Mouse (Mus musculus): ENCODE results near the gene 2610528A11Rik. TPM values are rescaled to one million over a fixed set of nuclear protein-coding genes. Genes with fewer than 3 reads are reported as not detected.
A peak's percentile ranks its signal among the peaks of the same experiment; 100 is the strongest.
"Not testable (repeated sequence)": the region's sequence is repeated elsewhere in the genome, so short reads cannot be mapped to it uniquely, and the experiment has no call there.

2610528A11Rik gene
- 7.9 and 9.0 TPM in 2 replicates for polyA plus RNA-seq (2014; fragmentation: Nextera tagmentation; extraction: Ambion mirVana)

DNA sequence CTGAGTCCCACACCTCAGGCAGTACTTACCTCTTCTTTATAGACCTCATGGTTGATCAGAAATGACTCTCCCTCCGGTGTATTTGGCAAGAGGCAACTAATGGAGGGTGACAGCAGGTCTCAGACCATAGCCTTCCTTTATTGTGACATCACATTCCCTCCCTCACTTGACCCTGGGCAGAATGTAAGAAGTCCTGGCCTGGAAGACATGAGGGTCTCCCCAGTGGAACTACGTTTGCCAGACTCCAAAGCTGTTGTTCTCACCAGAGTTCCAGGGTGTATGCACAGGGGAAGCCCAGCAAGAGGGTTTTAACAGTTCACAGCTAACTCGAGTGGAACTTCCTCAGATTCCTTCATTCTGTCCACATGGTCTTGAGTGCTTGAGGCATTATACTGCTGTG is at the start of gene 2610528A11Rik:
2610528A11Rik (minus strand) TSS at position 101 of the 400 bp plus-strand sequence.
- Histone ChIP-seq H3K27me3 (replicated peaks; ENCODE audit: control insufficient read depth, insufficient read depth, low read length) (no peaks in the 10 kb centered on the region), H3K4me3 (ENCODE audit: low read depth, low read length) (no peak within 1 kb of the TSS), H3K9ac (ENCODE audit: low read depth, low read length) (no peak within 1 kb of the TSS), H3K36me3 (ENCODE audit: control insufficient read depth, insufficient read depth, low read length) (peaks cover 5% of the 10 kb centered on the region; the same call in 1 of the 2 replicates), H3K9me3 (ENCODE audit: control insufficient read depth, low read length) (no peaks in the 10 kb centered on the region), H3K4me1 (ENCODE audit: control insufficient read depth, insufficient read depth, low read length) (no peaks in the 10 kb centered on the region), H3K27ac (replicated peaks; ENCODE audit: low read depth, low read length) (no peak within 1 kb of the TSS), H3K4me2 (ENCODE audit: low read depth, low read length) (no peak within 1 kb of the TSS)
- DNase-seq (ENCODE audit: low spot score) (no peak), ATAC-seq (ENCODE audit: low read depth) (peak; percentile 22; the same call in 1 of the 2 replicates)
- 62% methylated on average over 3 of the region's 3 CpGs for WGBS

DNA sequence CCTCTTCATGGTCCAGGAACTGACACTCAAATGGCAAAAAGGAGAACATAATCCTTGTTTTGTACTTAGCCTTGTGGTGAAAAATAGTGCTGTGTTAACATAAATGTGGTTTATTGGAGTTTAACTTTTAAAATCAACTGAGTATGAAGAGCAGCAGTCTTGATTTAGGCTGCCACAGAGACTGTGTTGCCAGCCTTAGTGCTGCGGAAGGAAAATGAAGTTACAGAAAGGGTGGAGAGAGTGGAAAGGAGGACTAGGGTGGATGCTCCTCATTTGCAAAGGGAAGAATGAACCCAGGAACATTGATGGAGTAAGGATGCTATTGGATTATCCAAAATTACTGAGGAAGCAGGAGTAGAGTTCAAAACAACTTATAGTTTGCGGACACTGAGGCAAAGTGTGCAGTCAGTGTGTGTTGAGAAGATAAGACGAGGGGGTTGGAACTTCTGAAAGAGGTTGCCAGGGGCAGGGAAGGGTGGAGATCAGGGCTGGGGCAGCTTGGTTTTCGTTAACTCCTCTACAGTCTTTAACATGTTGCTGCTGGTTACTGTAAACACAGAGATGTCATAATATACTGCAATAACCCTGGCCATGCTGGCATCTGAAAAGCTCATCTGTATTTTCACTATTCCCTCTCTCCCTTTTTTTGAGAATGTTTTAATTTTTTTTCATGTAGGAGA is 49.6 kb upstream of the 2610528A11Rik start:
- Histone ChIP-seq H3K4me1 (ENCODE audit: control insufficient read depth, insufficient read depth, low read length) (no peaks in the 10 kb centered on the region), H3K4me3 (ENCODE audit: low read depth, low read length) (no peak overlapping the region), H3K4me2 (ENCODE audit: low read depth, low read length) (no peak overlapping the region), H3K27ac (replicated peaks; ENCODE audit: low read depth, low read length) (no peak overlapping the region), H3K27me3 (replicated peaks; ENCODE audit: control insufficient read depth, insufficient read depth, low read length) (no peaks in the 10 kb centered on the region), H3K9ac (ENCODE audit: low read depth, low read length) (no peak overlapping the region), H3K36me3 (ENCODE audit: control insufficient read depth, insufficient read depth, low read length) (no peaks in the 10 kb centered on the region), H3K9me3 (ENCODE audit: control insufficient read depth, low read length) (no peaks in the 10 kb centered on the region)
- no peak for ATAC-seq (ENCODE audit: low read depth)
- no peak for DNase-seq (ENCODE audit: low spot score)
- WGBS, result 85% methylated on average over 4 of the region's 4 CpGs

DNA sequence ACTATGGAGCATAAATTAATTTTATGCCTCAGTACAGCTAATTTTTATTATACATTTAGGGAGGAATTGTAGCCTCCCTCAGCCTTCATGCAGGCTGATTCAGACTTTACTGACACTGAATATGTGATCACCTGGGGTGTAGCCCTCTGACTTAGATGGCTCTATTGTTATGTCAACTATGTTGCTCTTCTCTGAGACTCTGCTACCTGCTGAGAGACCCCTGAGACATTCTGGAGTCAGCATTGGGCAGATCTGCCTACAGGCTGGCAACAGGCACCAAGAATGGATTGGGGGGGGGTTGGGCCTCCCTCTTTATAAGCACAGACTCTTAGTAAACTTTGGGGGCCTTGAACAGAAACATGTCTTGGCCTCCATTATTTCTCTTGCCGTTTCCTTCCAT is 40.6 kb upstream of the 2610528A11Rik start:
- Histone ChIP-seq H3K4me1 (ENCODE audit: control insufficient read depth, insufficient read depth, low read length) (no peaks in the 10 kb centered on the region), H3K4me2 (ENCODE audit: low read depth, low read length) (no peak overlapping the region), H3K9ac (ENCODE audit: low read depth, low read length) (no peak overlapping the region), H3K36me3 (ENCODE audit: control insufficient read depth, insufficient read depth, low read length) (no peaks in the 10 kb centered on the region), H3K27me3 (replicated peaks; ENCODE audit: control insufficient read depth, insufficient read depth, low read length) (no peaks in the 10 kb centered on the region), H3K4me3 (ENCODE audit: low read depth, low read length) (no peak overlapping the region), H3K9me3 (ENCODE audit: control insufficient read depth, low read length) (peaks cover 13% of the 10 kb centered on the region), H3K27ac (replicated peaks; ENCODE audit: low read depth, low read length) (no peak overlapping the region)
- ATAC-seq (ENCODE audit: low read depth) (no peak), DNase-seq (ENCODE audit: low spot score) (no peak)
- WGBS, result 91% methylated on average over 1 of the region's 1 CpGs

DNA sequence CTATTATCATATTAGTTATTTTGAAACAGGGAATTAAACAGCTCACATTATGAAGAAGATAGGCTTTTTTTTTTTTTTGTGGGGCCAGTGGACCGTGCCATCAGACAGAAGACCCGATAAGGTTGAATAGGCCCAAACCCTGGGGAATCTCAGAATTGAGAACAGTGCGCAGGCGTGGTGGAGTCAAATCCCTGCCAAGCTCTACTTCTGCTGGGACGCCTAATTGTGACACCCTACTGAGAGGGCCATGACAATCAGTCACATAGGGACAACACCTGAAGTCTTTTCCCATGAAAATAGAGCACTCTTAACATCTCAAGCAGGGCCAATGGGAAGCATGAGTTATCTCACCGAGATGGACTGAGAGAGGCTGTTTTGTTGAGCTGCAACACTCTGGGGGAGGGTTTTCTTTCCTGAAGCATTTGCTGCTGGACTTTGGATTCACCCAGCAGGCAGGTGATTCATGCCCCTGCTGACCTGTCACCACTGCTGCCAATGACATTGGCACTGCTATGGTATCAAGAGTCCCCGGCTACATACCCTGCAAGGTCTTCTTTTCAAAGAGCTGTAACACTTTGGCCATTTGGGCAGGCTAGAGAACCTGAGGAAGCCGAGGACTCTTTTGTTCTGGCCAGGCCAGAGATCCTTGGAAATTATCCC is 25.4 kb upstream of the 2610528A11Rik start:
- no peak overlapping the region for H3K4me2 ChIP-seq (ENCODE audit: low read depth, low read length)
- 67% methylated on average over 8 of the region's 8 CpGs for WGBS
- no peak for DNase-seq (ENCODE audit: low spot score)

DNA sequence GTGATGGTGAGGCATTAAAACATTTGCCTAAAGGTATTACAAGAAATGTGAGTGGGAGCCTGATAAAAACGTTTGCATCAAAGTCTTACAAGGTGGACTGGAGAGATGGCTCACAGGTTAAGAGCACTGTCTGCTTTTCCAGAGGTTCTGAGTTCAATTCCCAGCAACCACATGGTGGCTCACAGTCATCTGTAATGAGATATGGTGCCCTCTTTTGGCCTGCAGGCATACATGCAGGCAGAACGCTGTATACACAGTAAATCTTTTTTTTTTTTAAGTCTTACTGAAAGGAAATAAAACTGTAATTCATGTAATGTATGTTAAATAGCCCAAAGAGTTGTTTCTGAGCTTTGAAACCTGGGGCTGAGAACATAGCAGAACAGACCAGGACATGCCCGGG is 23.8 kb upstream of the 2610528A11Rik start:
- not testable (repeated sequence) for ATAC-seq (ENCODE audit: low read depth); H3K27me3 ChIP-seq (replicated peaks; ENCODE audit: control insufficient read depth, insufficient read depth, low read length); H3K4me3 ChIP-seq (ENCODE audit: low read depth, low read length); H3K36me3 ChIP-seq (ENCODE audit: control insufficient read depth, insufficient read depth, low read length); H3K9me3 ChIP-seq (ENCODE audit: control insufficient read depth, low read length); H3K27ac ChIP-seq (replicated peaks; ENCODE audit: low read depth, low read length); DNase-seq (ENCODE audit: low spot score); H3K4me2 ChIP-seq (ENCODE audit: low read depth, low read length); H3K9ac ChIP-seq (ENCODE audit: low read depth, low read length); H3K4me1 ChIP-seq (ENCODE audit: control insufficient read depth, insufficient read depth, low read length)
- WGBS, result 74% methylated on average over 2 of the region's 3 CpGs

More for the DNA sequence above, 25.4 kb upstream of the 2610528A11Rik start:
- Histone ChIP-seq H3K27ac (replicated peaks; ENCODE audit: low read depth, low read length) (no peak overlapping the region), H3K36me3 (ENCODE audit: control insufficient read depth, insufficient read depth, low read length) (no peaks in the 10 kb centered on the region), H3K27me3 (replicated peaks; ENCODE audit: control insufficient read depth, insufficient read depth, low read length) (no peaks in the 10 kb centered on the region), H3K4me1 (ENCODE audit: control insufficient read depth, insufficient read depth, low read length) (peaks cover 1% of the 10 kb centered on the region; the same call in 1 of the 2 replicates), H3K9ac (ENCODE audit: low read depth, low read length) (no peak overlapping the region), H3K9me3 (ENCODE audit: control insufficient read depth, low read length) (no peaks in the 10 kb centered on the region), H3K4me3 (ENCODE audit: low read depth, low read length) (no peak overlapping the region)
- no peak for ATAC-seq (ENCODE audit: low read depth)

DNA sequence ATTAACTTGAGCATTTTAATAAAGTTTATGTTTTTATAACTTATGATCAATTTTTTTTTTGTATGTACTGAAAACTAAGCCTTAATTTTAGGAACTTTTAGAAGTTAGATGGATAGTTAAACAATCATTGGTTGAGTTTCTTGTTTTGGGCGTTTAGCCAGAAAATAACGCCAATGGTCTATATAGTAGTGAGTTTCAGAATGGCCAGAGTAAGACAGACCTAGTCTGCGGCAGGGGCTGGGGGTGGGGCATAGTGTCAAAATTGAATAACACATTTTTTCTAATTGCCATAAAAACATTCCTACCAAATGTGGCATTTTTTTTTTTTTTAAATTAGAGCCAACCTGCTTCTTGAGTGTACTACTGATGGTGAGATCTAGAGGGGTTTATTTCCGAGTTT is 22.3 kb upstream of the 2610528A11Rik start:
- Histone ChIP-seq H3K9me3 (ENCODE audit: control insufficient read depth, low read length) (no peaks in the 10 kb centered on the region), H3K27me3 (replicated peaks; ENCODE audit: control insufficient read depth, insufficient read depth, low read length) (no peaks in the 10 kb centered on the region), H3K9ac (ENCODE audit: low read depth, low read length) (no peak overlapping the region), H3K36me3 (ENCODE audit: control insufficient read depth, insufficient read depth, low read length) (peaks cover 21% of the 10 kb centered on the region), H3K27ac (replicated peaks; ENCODE audit: low read depth, low read length) (no peak overlapping the region), H3K4me2 (ENCODE audit: low read depth, low read length) (no peak overlapping the region), H3K4me1 (ENCODE audit: control insufficient read depth, insufficient read depth, low read length) (peaks cover 4% of the 10 kb centered on the region; the same call in 1 of the 2 replicates), H3K4me3 (ENCODE audit: low read depth, low read length) (no peak overlapping the region)
- ATAC-seq (ENCODE audit: low read depth) (no peak), DNase-seq (ENCODE audit: low spot score) (no peak)
- WGBS, result 71% methylated on average over 4 of the region's 4 CpGs

DNA sequence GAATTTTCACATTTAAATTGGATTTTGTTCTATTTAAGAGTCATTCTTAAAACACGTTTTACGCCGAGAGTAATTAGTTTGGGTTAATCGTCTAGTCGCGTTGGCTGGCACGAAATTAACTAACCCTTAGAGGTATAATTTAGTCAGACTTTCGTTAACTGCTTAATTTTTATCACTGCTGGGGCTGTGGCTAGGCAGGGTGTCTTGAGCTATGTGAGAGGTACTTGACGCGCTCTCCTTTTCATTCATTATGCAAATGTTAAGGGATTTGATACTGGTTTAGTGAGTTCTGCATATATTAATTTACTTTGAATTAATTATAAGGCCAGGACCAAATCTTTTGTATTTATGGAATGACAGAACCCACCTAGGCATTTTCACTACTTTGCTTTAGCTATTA is 21.8 kb upstream of the 2610528A11Rik start:
- H3K9me3 ChIP-seq (ENCODE audit: control insufficient read depth, low read length), result no peaks in the 10 kb centered on the region
- H3K36me3 ChIP-seq (ENCODE audit: control insufficient read depth, insufficient read depth, low read length), result peaks cover 25% of the 10 kb centered on the region
- DNase-seq (ENCODE audit: low spot score), result no peak
- no peaks in the 10 kb centered on the region for H3K27me3 ChIP-seq (replicated peaks; ENCODE audit: control insufficient read depth, insufficient read depth, low read length)
- H3K4me2 ChIP-seq (ENCODE audit: low read depth, low read length), result peak overlapping the region; percentile 75
- no peak overlapping the region for H3K27ac ChIP-seq (replicated peaks; ENCODE audit: low read depth, low read length)
- ATAC-seq (ENCODE audit: low read depth), result 0 out of 2 replicates have a peak, but pooled peaks have one; percentile 27
- peaks cover 4% of the 10 kb centered on the region; the same call in 1 of the 2 replicates for H3K4me1 ChIP-seq (ENCODE audit: control insufficient read depth, insufficient read depth, low read length)
- H3K4me3 ChIP-seq (ENCODE audit: low read depth, low read length), result peak overlapping the region; percentile 81
- WGBS, result 3% methylated on average over 10 of the region's 10 CpGs
- peak overlapping the region; percentile 69 for H3K9ac ChIP-seq (ENCODE audit: low read depth, low read length)

DNA sequence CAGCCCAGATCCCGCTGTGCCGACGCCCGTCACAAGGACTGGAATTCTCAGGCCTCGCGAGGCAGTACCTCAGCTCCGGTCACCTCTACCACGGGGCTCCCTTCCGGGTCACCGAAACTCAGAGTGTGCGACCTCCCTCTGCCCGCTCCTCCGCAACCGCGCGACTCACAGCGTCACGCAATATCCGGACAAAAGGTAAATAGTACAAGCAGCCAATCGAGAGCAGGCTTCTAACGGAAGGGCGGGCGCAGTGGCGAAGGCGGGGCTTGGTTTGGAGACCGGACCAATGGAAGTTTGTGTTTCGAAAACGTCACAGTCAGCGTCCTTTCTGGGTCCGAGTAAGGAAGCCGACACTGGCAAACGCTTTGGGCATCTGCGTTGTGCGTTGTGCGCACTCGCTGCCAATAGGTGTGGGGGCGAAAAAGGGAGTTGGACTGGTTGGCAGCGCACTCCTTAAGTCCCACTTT is 21.3 kb upstream of the 2610528A11Rik start, which contains the start of gene Ghitm:
Ghitm (minus strand) TSS at position 146 of the 467 bp plus-strand sequence.
- H3K36me3 ChIP-seq (ENCODE audit: control insufficient read depth, insufficient read depth, low read length), result peaks cover 30% of the 10 kb centered on the region
- H3K4me1 ChIP-seq (ENCODE audit: control insufficient read depth, insufficient read depth, low read length), result peaks cover 4% of the 10 kb centered on the region; the same call in 1 of the 2 replicates
- ATAC-seq (ENCODE audit: low read depth) (peak; percentile 99), DNase-seq (ENCODE audit: low spot score) (peak; percentile 99)
- peak within 1 kb of the TSS; percentile 81 for H3K4me3 ChIP-seq (ENCODE audit: low read depth, low read length)
- under 1% methylated on average over 38 of the region's 38 CpGs for WGBS
- H3K4me2 ChIP-seq (ENCODE audit: low read depth, low read length), result peak within 1 kb of the TSS; percentile 75
- no peaks in the 10 kb centered on the region for H3K27me3 ChIP-seq (replicated peaks; ENCODE audit: control insufficient read depth, insufficient read depth, low read length)
- peak within 1 kb of the TSS; percentile 75 for H3K27ac ChIP-seq (replicated peaks; ENCODE audit: low read depth, low read length)
- H3K9me3 ChIP-seq (ENCODE audit: control insufficient read depth, low read length), result no peaks in the 10 kb centered on the region
- H3K9ac ChIP-seq (ENCODE audit: low read depth, low read length), result peak within 1 kb of the TSS; percentile 88

Data from embryonic facial prominence, embryonic 14.5 days (tissue).